Mouse (Mus musculus): ENCODE measurements at regions not wholly inside any gene's neighbourhood (a gene's known extent, or its start where the extent isn't known, plus 50 kb on each side); places are given as distances from the start of the nearest gene placed in this dataset.

GRCm38 (mm10) chr9:14086611-14087010, 188.3 kb upstream of the Sesn3 start:
- no peaks in the 10 kb centered on the region for H3K36me3 ChIP-seq (ENCODE audit: insufficient read depth, low read length)

GRCm38 (mm10) chr9:14087874-14088273, 187.0 kb upstream of the Sesn3 start:
- H3K4me2 ChIP-seq (ENCODE audit: low read depth, low read length), result no peak overlapping the region
- no peak for TF ChIP-seq CTCF (IDR thresholded peaks at IDR 0.05; ENCODE audit: low read depth)
- H3K9me3 ChIP-seq (ENCODE audit: low read length), result no peaks in the 10 kb centered on the region
- no peak overlapping the region for H3K9ac ChIP-seq (replicated peaks; ENCODE audit: low read length)
- H3K4me3 ChIP-seq (ENCODE audit: low read length), result no peak overlapping the region
- H3K27me3 ChIP-seq (ENCODE audit: insufficient read depth, low read length), result no peaks in the 10 kb centered on the region
- WGBS, result 70% methylated on average over 4 of the region's 4 CpGs
- no peak overlapping the region for H3K27ac ChIP-seq
- ATAC-seq (no peak), DNase-seq (ENCODE audit: low spot score) (no peak)
- no peaks in the 10 kb centered on the region for H3K36me3 ChIP-seq (ENCODE audit: insufficient read depth, low read length)
- no peaks in the 10 kb centered on the region for H3K4me1 ChIP-seq (ENCODE audit: insufficient read depth, low read length)

More at GRCm38 (mm10) chr9:14086611-14087010, 188.3 kb upstream of the Sesn3 start:
- no peaks in the 10 kb centered on the region for H3K9me3 ChIP-seq (ENCODE audit: low read length)
- H3K4me1 ChIP-seq (ENCODE audit: insufficient read depth, low read length), result no peaks in the 10 kb centered on the region
- 87% methylated on average over 3 of the region's 3 CpGs for WGBS
- DNase-seq (ENCODE audit: low spot score) (no peak), ATAC-seq (no peak)
- H3K4me2 ChIP-seq (ENCODE audit: low read depth, low read length), result no peak overlapping the region
- no peak overlapping the region for H3K27ac ChIP-seq
- no peak for TF ChIP-seq CTCF (IDR thresholded peaks at IDR 0.05; ENCODE audit: low read depth)
- H3K9ac ChIP-seq (replicated peaks; ENCODE audit: low read length), result no peak overlapping the region
- no peaks in the 10 kb centered on the region for H3K27me3 ChIP-seq (ENCODE audit: insufficient read depth, low read length)
- no peak overlapping the region for H3K4me3 ChIP-seq (ENCODE audit: low read length)

- TF ChIP-seq CTCF (IDR thresholded peaks at IDR 0.05; ENCODE audit: low read depth), result no peak
- 22% methylated on average over 8 of the region's 8 CpGs for WGBS
- Histone ChIP-seq H3K36me3 (ENCODE audit: insufficient read depth, low read length) (no peaks in the 10 kb centered on the region), H3K4me3 (ENCODE audit: low read length) (no peak overlapping the region), H3K4me2 (ENCODE audit: low read depth, low read length) (no peak overlapping the region), H3K9me3 (ENCODE audit: low read length) (no peaks in the 10 kb centered on the region), H3K9ac (replicated peaks; ENCODE audit: low read length) (no peak overlapping the region), H3K27me3 (ENCODE audit: insufficient read depth, low read length) (no peaks in the 10 kb centered on the region), H3K27ac (peak overlapping the region; percentile 2; the same call in 1 of the 2 replicates), H3K4me1 (ENCODE audit: insufficient read depth, low read length) (no peaks in the 10 kb centered on the region)
- peak; percentile 52 for DNase-seq (ENCODE audit: low spot score)
- peak; percentile 83 for ATAC-seq
Measured at GRCm38 (mm10) chr9:14089791-14090256, 185.0 kb upstream of the Sesn3 start.

GRCm38 (mm10) chr9:14090454-14090853, 184.4 kb upstream of the Sesn3 start:
- TF ChIP-seq CTCF (IDR thresholded peaks at IDR 0.05; ENCODE audit: low read depth), result no peak
- no peak overlapping the region for H3K27ac ChIP-seq
- ATAC-seq (no peak), DNase-seq (ENCODE audit: low spot score) (no peak)
- 88% methylated on average over 2 of the region's 2 CpGs for WGBS
- no peak overlapping the region for H3K4me3 ChIP-seq (ENCODE audit: low read length)
- H3K4me2 ChIP-seq (ENCODE audit: low read depth, low read length), result no peak overlapping the region
- no peaks in the 10 kb centered on the region for H3K27me3 ChIP-seq (ENCODE audit: insufficient read depth, low read length)
- no peaks in the 10 kb centered on the region for H3K36me3 ChIP-seq (ENCODE audit: insufficient read depth, low read length)
- no peak overlapping the region for H3K9ac ChIP-seq (replicated peaks; ENCODE audit: low read length)
- no peaks in the 10 kb centered on the region for H3K4me1 ChIP-seq (ENCODE audit: insufficient read depth, low read length)
- no peaks in the 10 kb centered on the region for H3K9me3 ChIP-seq (ENCODE audit: low read length)

- no peak overlapping the region for H3K4me3 ChIP-seq (ENCODE audit: low read length)
- no peaks in the 10 kb centered on the region for H3K4me1 ChIP-seq (ENCODE audit: insufficient read depth, low read length)
- ATAC-seq (no peak), DNase-seq (ENCODE audit: low spot score) (no peak)
- no peak for TF ChIP-seq CTCF (IDR thresholded peaks at IDR 0.05; ENCODE audit: low read depth)
- no peaks in the 10 kb centered on the region for H3K27me3 ChIP-seq (ENCODE audit: insufficient read depth, low read length)
- H3K36me3 ChIP-seq (ENCODE audit: insufficient read depth, low read length), result no peaks in the 10 kb centered on the region
- H3K9me3 ChIP-seq (ENCODE audit: low read length), result no peaks in the 10 kb centered on the region
- H3K9ac ChIP-seq (replicated peaks; ENCODE audit: low read length), result no peak overlapping the region
- H3K4me2 ChIP-seq (ENCODE audit: low read depth, low read length), result no peak overlapping the region
- no peak overlapping the region for H3K27ac ChIP-seq
- WGBS, result 67% methylated on average over 8 of the region's 8 CpGs
Measured at GRCm38 (mm10) chr9:14091099-14091930, 183.6 kb upstream of the Sesn3 start.

- Histone ChIP-seq H3K27me3 (ENCODE audit: insufficient read depth, low read length) (no peaks in the 10 kb centered on the region), H3K36me3 (ENCODE audit: insufficient read depth, low read length) (no peaks in the 10 kb centered on the region), H3K4me1 (ENCODE audit: insufficient read depth, low read length) (no peaks in the 10 kb centered on the region), H3K9me3 (ENCODE audit: low read length) (no peaks in the 10 kb centered on the region), H3K27ac (no peak overlapping the region), H3K4me2 (ENCODE audit: low read depth, low read length) (no peak overlapping the region), H3K4me3 (ENCODE audit: low read length) (no peak overlapping the region), H3K9ac (replicated peaks; ENCODE audit: low read length) (no peak overlapping the region)
- 96% methylated on average over 2 of the region's 2 CpGs for WGBS
- DNase-seq (ENCODE audit: low spot score) (no peak), ATAC-seq (no peak)
- no peak for TF ChIP-seq CTCF (IDR thresholded peaks at IDR 0.05; ENCODE audit: low read depth)
Measured at GRCm38 (mm10) chr9:14092996-14093442, 181.8 kb upstream of the Sesn3 start.

GRCm38 (mm10) chr9:14103538-14103937, 171.3 kb upstream of the Sesn3 start:
- H3K9me3 ChIP-seq (ENCODE audit: low read length), result no peaks in the 10 kb centered on the region
- WGBS, result 70% methylated on average over 1 of the region's 1 CpGs
- no peak overlapping the region for H3K4me3 ChIP-seq (ENCODE audit: low read length)
- H3K9ac ChIP-seq (replicated peaks; ENCODE audit: low read length), result no peak overlapping the region
- no peaks in the 10 kb centered on the region for H3K4me1 ChIP-seq (ENCODE audit: insufficient read depth, low read length)
- H3K36me3 ChIP-seq (ENCODE audit: insufficient read depth, low read length), result no peaks in the 10 kb centered on the region
- no peak overlapping the region for H3K27ac ChIP-seq
- no peak for ATAC-seq
- H3K4me2 ChIP-seq (ENCODE audit: low read depth, low read length), result no peak overlapping the region
- no peak for DNase-seq (ENCODE audit: low spot score)
- no peak for TF ChIP-seq CTCF (IDR thresholded peaks at IDR 0.05; ENCODE audit: low read depth)
- H3K27me3 ChIP-seq (ENCODE audit: insufficient read depth, low read length), result no peaks in the 10 kb centered on the region
